Mouse (Mus musculus) heart, postnatal 0 days (tissue): ENCODE measurements around the gene Rims1.

ENCODE experiments used
- CTCF ChIP-seq: IDR thresholded peaks from 2 replicates; pipeline ENCODE4 v1.5.1; 2016; ENCODE audit warnings: antibody characterized with exemption, control low read depth, low read depth
- EP300 ChIP-seq: IDR thresholded peaks from 2 replicates; pipeline ENCODE4 v1.6.1; 2016; ENCODE audit warnings: antibody characterized with exemption, low read depth

DNA sequence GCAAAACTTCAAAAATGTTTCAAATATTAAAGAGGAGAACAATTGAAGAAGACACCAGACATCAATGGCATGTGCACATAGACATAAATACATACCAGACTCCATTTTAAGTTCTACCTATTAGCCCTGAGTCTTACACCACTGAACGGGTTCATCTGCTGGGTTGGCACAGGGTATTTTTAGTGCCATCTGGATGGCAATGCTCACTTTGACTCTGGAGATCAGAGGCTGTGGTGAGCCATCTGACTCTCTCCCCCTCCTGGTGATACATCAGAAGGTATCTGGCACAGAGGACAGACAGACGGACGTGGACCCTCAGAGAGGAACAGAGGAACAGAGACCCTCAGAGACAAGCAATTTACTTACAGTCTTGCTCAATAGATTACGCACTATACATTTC lies 544.1 kb downstream of the Rims1 start:
- TF ChIP-seq CTCF, result no peak
- TF ChIP-seq EP300, result no peak
